Mouse (Mus musculus) intestine, embryonic 16.5 days (tissue): ENCODE results near the gene Ubb. TPM values are rescaled to one million over a fixed set of nuclear protein-coding genes. Genes with fewer than 3 reads are reported as not detected.

Experiments
- ATAC-seq: fragments of 200-750 bp; cut with Nextera tagmentation; 2 replicates; pipeline ENCODE4 v1.8.0; 2017; ENCODE audit warnings: moderate TSS enrichment, moderate library complexity
- H3K27ac ChIP-seq: fragments of 300-500 bp; sonication (generic); 2 replicates; pipeline ENCODE4 v1.5.1; 2014; ENCODE audit warnings: mild to moderate bottlenecking, low read length
- H3K27me3 ChIP-seq: fragments of 300-500 bp; sonication (generic); replicated peaks from 2 replicates; pipeline ENCODE4 v1.6.1; 2014; ENCODE audit warnings: low read length, control low read depth, mixed read lengths; ENCODE audit not compliant: control insufficient read depth, insufficient read depth
- H3K36me3 ChIP-seq: fragments of 300-500 bp; sonication (generic); 2 replicates; pipeline ENCODE4 v1.6.1; 2014; ENCODE audit warnings: low read length, control low read depth; ENCODE audit not compliant: control insufficient read depth, insufficient read depth
- H3K4me1 ChIP-seq: fragments of 300-500 bp; sonication (generic); 2 replicates; pipeline ENCODE4 v1.6.1; 2014; ENCODE audit warnings: low read length, control low read depth, mixed read lengths; ENCODE audit not compliant: control insufficient read depth, insufficient read depth
- H3K4me2 ChIP-seq: fragments of 300-500 bp; sonication (generic); 2 replicates; pipeline ENCODE4 v1.6.1; 2014; ENCODE audit warnings: low read depth, low read length, control low read depth
- H3K4me3 ChIP-seq: fragments of 300-500 bp; sonication (generic); 2 replicates; pipeline ENCODE4 v1.5.1; 2014; ENCODE audit warnings: mild to moderate bottlenecking, low read length
- H3K9ac ChIP-seq: fragments of 300-500 bp; sonication (generic); 2 replicates; pipeline ENCODE4 v1.6.1; 2014; ENCODE audit warnings: low read depth, low read length
- H3K9me3 ChIP-seq: fragments of 300-500 bp; sonication (generic); 2 replicates; pipeline ENCODE4 v1.6.1; 2016; ENCODE audit warnings: low read length, control low read depth; ENCODE audit not compliant: control insufficient read depth
- WGBS: fragments of 180-500 bp; shearing (Covaris S2); extraction: QIAGEN DNeasy Blood & Tissue Kit; methylation state at CpG from one replicate; pipeline ENCODE4 v1.1.7; 2014; 5-methylcytosine and 5-hydroxymethylcytosine counted together
- polyA plus RNA-seq: library from polyadenylated mRNA; unstranded; fragments of >200 nt; fragmentation: Nextera tagmentation; extraction: Ambion mirVana; gene quantifications from 2 replicates; pipeline ENCODE4 v1.2.1, GENCODE M21; 2015

The Ubb gene
- polyA plus RNA-seq, 1 experiment from 2014 or later, result 2,643 TPM

- no peaks in the 10 kb centered on the region for H3K27me3 ChIP-seq
- no peak overlapping the region for H3K27ac ChIP-seq
- peak; percentile 90 for ATAC-seq
- WGBS, result 44% methylated on average over 5 of the region's 5 CpGs
- H3K36me3 ChIP-seq, result no peaks in the 10 kb centered on the region
- no peaks in the 10 kb centered on the region for H3K9me3 ChIP-seq
- H3K4me3 ChIP-seq, result no peak overlapping the region
- no peak overlapping the region for H3K9ac ChIP-seq
- H3K4me2 ChIP-seq, result no peak overlapping the region
- H3K4me1 ChIP-seq, result peaks cover 22% of the 10 kb centered on the region
Observed at GRCm38 (mm10) chr11:62557205-62557604, 6.2 kb downstream of the Ubb start.

GRCm38 (mm10) chr11:62558152-62558551 lies 7.2 kb downstream of the Ubb start:
- Histone ChIP-seq H3K4me1 (peaks cover 22% of the 10 kb centered on the region), H3K4me2 (no peak overlapping the region), H3K27ac (0 out of 2 replicates have a peak overlapping the region, but pooled peaks have one; percentile 8), H3K36me3 (no peaks in the 10 kb centered on the region), H3K27me3 (no peaks in the 10 kb centered on the region), H3K9ac (no peak overlapping the region), H3K4me3 (no peak overlapping the region), H3K9me3 (no peaks in the 10 kb centered on the region)
- ATAC-seq, result no peak
- 57% methylated on average over 2 of the region's 2 CpGs for WGBS

GRCm38 (mm10) chr11:62558961-62559646 lies 8.1 kb downstream of the Ubb start:
- peak; percentile 20; the same call in 1 of the 2 replicates for ATAC-seq
- Histone ChIP-seq H3K27me3 (no peaks in the 10 kb centered on the region), H3K9me3 (no peaks in the 10 kb centered on the region)

GRCm38 (mm10) chr11:62560463-62561016 lies 9.6 kb downstream of the Ubb start:
- no peaks in the 10 kb centered on the region for H3K9me3 ChIP-seq
- 26% methylated on average over 43 of the region's 43 CpGs for WGBS
- no peaks in the 10 kb centered on the region for H3K36me3 ChIP-seq
- ATAC-seq, result no peak
- H3K4me3 ChIP-seq, result peak overlapping the region; percentile 42
- H3K9ac ChIP-seq, result peak overlapping the region; percentile 66
- H3K4me1 ChIP-seq, result peaks cover 10% of the 10 kb centered on the region
- no peak overlapping the region for H3K27ac ChIP-seq
- peak overlapping the region; percentile 78 for H3K4me2 ChIP-seq
- no peaks in the 10 kb centered on the region for H3K27me3 ChIP-seq

More at GRCm38 (mm10) chr11:62558961-62559646, 8.1 kb downstream of the Ubb start:
- Histone ChIP-seq H3K4me3 (no peak overlapping the region), H3K4me2 (no peak overlapping the region), H3K4me1 (peaks cover 14% of the 10 kb centered on the region), H3K27ac (no peak overlapping the region; the same call in 1 of the 2 replicates), H3K9ac (no peak overlapping the region), H3K36me3 (no peaks in the 10 kb centered on the region)
- 54% methylated on average over 6 of the region's 6 CpGs for WGBS

- no peak overlapping the region for H3K27ac ChIP-seq
- no peak overlapping the region for H3K4me3 ChIP-seq
- no peak for ATAC-seq
- no peaks in the 10 kb centered on the region for H3K36me3 ChIP-seq
- no peaks in the 10 kb centered on the region for H3K9me3 ChIP-seq
- no peak overlapping the region for H3K4me2 ChIP-seq
- peaks cover 10% of the 10 kb centered on the region; the same call in 1 of the 2 replicates for H3K4me1 ChIP-seq
- WGBS, result 76% methylated on average over 2 of the region's 2 CpGs
- H3K27me3 ChIP-seq, result no peaks in the 10 kb centered on the region
- H3K9ac ChIP-seq, result no peak overlapping the region
Observed at GRCm38 (mm10) chr11:62563590-62563989, 12.6 kb downstream of the Ubb start.

- H3K27ac ChIP-seq, result no peak overlapping the region
- ATAC-seq, result no peak
- no peak overlapping the region for H3K4me2 ChIP-seq
- WGBS, result 69% methylated on average over 7 of the region's 7 CpGs
- no peaks in the 10 kb centered on the region for H3K27me3 ChIP-seq
- no peak overlapping the region for H3K4me3 ChIP-seq
- H3K9me3 ChIP-seq, result no peaks in the 10 kb centered on the region
- peaks cover 5% of the 10 kb centered on the region; the same call in 1 of the 2 replicates for H3K4me1 ChIP-seq
- no peaks in the 10 kb centered on the region for H3K36me3 ChIP-seq
- 0 out of 2 replicates have a peak overlapping the region, but pooled peaks have one; percentile 7 for H3K9ac ChIP-seq
Observed at GRCm38 (mm10) chr11:62565747-62566146, 14.8 kb downstream of the Ubb start.

- 38% methylated on average over 1 of the region's 1 CpGs for WGBS
- Histone ChIP-seq H3K27ac (no peak overlapping the region), H3K36me3 (no peaks in the 10 kb centered on the region), H3K4me2 (no peak overlapping the region), H3K9me3 (no peaks in the 10 kb centered on the region), H3K4me3 (no peak overlapping the region), H3K9ac (peak overlapping the region; percentile 7; the same call in 1 of the 2 replicates), H3K27me3 (no peaks in the 10 kb centered on the region), H3K4me1 (peaks cover 5% of the 10 kb centered on the region; the same call in 1 of the 2 replicates)
- no peak for ATAC-seq
Observed at GRCm38 (mm10) chr11:62566211-62566610, 15.2 kb downstream of the Ubb start.

- Histone ChIP-seq H3K9me3 (no peaks in the 10 kb centered on the region), H3K27me3 (no peaks in the 10 kb centered on the region), H3K9ac (no peak overlapping the region), H3K4me2 (no peak overlapping the region), H3K36me3 (no peaks in the 10 kb centered on the region), H3K27ac (no peak overlapping the region), H3K4me3 (no peak overlapping the region), H3K4me1 (peaks cover 5% of the 10 kb centered on the region; the same call in 1 of the 2 replicates)
- no peak for ATAC-seq
- WGBS, result 60% methylated on average over 3 of the region's 3 CpGs
Observed at GRCm38 (mm10) chr11:62568300-62568699, 17.3 kb downstream of the Ubb start.

GRCm38 (mm10) chr11:62573959-62574702 lies 23.2 kb downstream of the Ubb start, which contains the start of gene Trpv2:
TSS of gene Trpv2 (plus strand) at chr11:62574486.
- Histone ChIP-seq H3K27ac (no peak within 1 kb of the TSS), H3K4me2 (peak within 1 kb of the TSS; percentile 95), H3K4me3 (peak within 1 kb of the TSS; percentile 56), H3K9me3 (no peaks in the 10 kb centered on the region), H3K36me3 (no peaks in the 10 kb centered on the region), H3K4me1 (peaks cover 3% of the 10 kb centered on the region), H3K9ac (0 out of 2 replicates have a peak within 1 kb of the TSS, but pooled peaks have one; percentile 57), H3K27me3 (peaks cover 6% of the 10 kb centered on the region; the same call in 1 of the 2 replicates)
- no peak for ATAC-seq
- WGBS, result 71% methylated on average over 6 of the region's 6 CpGs
